Mouse (Mus musculus): Measurements from ENCODE around the gene Olfr695.
"Not testable (repeated sequence)": the region's sequence is repeated elsewhere in the genome, so short reads cannot be mapped to it uniquely, and the experiment has no call there.

Olfr695 gene

DNA sequence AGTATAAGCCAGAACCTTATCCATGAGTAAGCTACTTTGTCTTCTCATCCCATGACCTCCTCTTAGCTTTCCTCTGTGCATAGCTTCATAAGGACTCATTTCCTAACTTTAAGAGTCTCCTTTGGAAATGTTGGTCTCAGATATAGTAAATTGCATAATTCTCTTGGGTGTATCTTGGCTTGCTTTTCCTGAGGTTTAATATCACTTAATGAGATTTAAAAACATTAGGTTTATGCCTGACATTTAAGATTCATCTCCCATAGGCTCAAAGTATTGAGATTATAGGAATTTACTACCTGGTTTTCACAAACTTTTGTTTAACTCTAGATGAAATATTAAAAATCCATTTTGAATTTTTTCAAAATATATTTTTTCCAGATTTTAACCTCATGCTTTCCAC lies at the start of gene Olfr695:
Olfr695 (minus strand) TSS at position 101 of the 400 bp plus-strand sequence.
- DNase-seq = no peak

DNA sequence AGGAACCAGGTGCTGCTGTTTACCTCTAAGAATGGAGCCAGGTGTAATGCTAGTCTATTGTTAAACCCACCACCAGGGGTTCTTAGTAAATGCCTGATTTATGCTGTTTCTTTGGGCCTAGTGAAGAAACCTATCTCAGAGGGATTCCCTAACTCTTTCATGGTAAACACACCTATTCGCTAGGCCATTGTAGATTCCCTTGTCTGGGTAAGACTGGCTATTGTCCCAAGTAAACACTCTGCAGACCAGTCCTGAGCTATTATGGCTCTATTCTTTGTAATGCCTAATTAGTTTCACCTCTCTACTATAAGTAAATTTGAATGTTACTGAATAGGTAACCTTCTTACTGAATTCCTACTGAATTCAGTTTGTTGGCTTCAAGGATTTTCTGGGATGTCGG lies 44.8 kb upstream of the Olfr695 start:
- DNase-seq = not testable (repeated sequence)

DNA sequence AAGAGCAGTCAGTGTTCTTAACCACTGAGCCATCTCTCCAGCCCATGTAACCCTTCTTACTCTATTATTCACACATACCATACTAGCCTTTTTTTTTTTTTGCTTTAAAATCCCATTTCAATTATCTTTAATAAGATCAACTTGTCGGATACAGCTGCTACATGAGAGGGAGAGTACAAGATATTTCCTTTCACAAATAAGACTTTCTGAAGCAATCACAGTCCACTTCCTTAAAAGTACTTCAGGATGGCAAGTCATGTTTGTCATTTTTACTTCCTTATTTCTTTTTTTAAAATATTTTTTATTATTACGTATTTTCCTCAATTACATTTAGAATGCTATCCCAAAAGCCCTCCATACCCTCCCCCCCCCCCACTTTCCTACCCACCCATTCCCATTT lies 42.6 kb upstream of the Olfr695 start:
- no peak for DNase-seq

GRCm38 (mm10) chr7:106755297-106755696 lies 39.1 kb upstream of the Olfr695 start, which contains the start of gene Olfr698:
TSS of gene Olfr698 (minus strand) at chr7:106755397.
- no peak for DNase-seq

DNA sequence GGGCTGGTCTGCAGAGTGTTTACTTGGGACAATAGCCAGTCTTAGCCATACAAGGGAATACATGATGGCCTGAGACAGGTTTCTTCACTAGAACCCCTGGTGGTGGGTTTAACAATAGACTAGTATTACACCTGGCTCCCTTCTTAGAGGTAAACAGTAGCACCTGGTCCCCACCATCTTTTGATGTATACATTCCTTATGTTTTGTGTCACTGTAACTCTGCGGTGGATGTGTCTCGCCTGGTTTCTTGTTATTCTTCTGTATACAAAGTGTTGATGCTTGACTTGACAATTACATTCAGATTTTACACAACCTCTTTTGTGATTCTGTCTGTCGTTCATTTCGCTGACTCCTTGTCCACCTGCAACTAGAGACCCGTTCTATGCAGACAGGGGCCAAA lies 29.6 kb upstream of the Olfr695 start:
- DNase-seq = no peak

DNA sequence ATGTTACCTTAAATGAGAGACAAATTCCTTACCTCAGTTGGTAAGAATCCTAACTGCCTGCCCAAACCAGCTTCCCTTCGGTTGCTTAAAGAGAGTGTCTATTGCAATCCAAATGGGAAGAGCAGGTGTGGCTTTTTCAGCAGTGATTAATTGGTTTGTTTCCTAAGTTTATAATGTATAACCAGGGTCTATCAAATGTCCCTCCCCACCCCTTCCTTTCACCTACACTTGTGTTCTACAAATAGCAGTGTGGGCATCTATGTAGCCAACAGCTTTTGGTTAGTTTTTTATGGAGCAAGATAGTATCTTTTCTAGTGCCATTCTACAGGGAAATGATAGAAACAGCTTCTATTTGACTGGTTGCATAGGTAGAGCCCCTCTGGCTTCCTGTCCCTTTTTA lies 26.1 kb upstream of the Olfr695 start, which contains the start of gene Olfr697:
Olfr697 (minus strand) TSS at position 101 of the 400 bp plus-strand sequence.
- DNase-seq = no peak

DNA sequence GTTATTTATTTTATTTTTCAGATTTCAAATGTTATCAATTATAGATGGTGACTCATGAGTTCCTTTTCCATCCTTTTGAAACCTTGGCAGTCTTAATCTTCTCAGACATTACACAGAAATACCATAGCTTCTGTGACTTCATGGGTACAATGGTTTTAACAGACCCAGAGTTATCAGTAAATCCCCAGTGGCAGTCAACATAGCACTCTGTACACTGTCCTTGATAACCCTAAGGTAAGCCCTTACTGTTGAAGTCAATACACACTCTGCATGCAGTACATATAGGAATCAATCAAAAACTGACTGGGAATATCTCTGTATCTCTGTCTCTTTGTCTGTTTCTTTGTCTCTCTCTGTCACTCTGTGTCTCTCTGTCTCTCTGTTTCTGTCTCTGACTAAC lies 20.8 kb upstream of the Olfr695 start:
- no peak for DNase-seq

DNA sequence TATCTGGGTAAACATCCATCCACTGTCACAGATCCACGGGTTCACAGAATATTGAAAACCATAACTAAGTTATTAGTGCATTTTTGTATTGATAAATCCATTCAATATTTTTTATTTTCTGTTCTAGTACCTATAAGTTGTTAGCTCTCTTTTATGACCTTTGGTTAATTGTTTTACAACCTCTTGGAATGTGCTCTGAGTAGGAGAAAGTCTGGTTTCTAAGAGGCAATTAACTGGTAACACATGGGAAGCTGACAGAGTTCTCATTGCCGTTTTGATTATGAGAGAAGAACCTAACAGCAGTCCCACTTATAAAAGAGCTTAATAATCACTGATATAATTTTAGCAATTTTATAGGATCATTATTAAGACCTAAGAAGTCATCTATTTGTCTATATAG lies 17.5 kb upstream of the Olfr695 start:
- DNase-seq = no peak

DNA sequence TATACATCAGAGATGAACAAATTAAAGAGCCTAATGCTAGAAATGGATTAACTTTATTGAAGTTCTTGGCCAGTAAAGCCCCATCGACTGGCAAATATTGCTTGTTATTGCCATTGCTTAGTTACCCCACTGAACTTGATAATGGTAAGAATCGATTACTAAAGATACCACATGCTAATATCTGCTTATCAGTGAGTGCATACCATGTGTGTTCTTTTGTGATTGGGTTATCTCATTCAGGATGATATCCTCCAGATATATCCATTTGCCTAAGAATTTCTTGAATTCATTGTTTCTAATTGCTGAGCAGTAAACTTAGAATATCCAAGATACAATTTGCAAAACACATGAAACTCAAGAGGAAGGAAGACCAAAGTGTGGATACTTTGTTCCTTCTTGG lies 9.5 kb upstream of the Olfr695 start:
- DNase-seq = not testable (repeated sequence)

DNA sequence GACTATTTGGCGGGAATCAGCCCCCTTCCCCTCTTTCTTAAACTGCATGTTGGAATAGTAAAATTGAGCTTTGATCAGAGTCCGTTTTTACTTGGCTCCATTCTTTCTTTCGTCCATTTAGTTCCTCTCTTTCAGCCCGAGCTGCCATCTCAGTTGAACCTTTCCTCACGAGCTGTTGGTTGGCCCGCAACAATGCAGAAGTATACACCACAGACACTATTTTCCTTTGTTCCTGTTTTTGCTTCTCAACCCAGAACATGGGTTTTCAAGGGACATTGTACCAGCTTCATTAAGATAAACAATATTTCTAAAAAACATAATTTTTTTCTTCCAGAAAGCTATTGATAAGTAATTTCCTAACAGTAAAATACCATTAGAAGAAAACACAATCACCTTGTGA lies 4.7 kb downstream of the Olfr695 start:
- no peak for DNase-seq

DNA sequence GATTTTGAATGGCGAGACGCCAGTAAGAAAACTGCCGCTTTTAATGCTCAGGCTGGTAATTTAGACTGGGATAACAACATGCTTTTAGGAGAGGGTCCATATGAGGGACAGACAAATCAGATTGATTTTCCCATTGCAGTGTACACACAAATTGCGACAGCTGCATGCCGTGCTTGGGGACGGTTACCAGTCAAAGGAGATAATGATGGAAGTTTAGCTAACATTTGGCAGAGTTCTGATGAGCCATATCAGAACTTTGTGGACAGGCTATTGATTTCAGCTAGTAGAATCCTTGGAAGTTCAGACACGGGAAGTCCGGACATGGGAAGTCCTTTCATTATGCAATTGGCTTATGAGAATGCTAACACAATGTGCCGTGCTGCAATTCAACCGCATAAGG lies 8.5 kb downstream of the Olfr695 start:
- DNase-seq = not testable (repeated sequence)

DNA sequence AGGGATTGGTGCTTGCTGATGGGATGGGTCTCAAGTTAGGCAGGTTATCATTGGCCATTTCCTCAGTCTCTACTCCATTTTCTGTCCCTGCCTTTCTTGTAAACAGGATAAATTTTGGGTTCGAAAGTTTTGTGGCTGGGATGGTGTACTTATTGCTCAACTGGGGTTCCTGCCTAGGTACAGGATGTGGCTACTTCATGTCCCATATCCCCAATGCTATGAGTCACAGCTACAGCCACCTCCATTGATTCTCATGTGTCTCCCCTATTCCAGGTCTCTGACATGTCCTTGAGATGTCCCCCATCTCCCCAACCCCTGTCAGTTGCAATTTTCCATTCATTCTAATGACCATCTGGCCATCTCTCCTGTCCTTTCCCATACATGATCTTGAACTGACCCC lies 19.3 kb downstream of the Olfr695 start:
- DNase-seq = no peak

DNA sequence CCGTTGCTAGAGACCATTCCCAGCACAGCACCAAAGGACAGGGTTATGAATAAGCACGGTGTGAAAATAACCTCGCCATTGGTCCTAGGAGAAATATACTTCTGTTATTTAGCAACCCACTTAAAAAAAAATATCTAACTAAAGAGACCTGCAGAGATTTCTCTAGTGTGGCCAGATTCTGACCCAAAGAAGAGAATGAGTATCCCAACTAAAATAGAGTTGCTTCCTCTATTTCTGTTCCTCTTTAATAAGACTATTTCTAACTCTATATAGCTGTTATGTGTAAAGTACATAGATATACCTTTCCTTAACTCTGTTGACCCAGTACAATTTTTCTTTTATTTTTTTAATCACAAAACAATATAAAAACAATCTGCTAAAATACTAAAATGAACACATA lies 23.2 kb downstream of the Olfr695 start:
- DNase-seq = no peak

- no peak for DNase-seq
Measured at GRCm38 (mm10) chr7:106691714-106692113, 24.5 kb downstream of the Olfr695 start, which contains the start of gene Olfr694. TSS of gene Olfr694 (minus strand) at chr7:106691814.

DNA sequence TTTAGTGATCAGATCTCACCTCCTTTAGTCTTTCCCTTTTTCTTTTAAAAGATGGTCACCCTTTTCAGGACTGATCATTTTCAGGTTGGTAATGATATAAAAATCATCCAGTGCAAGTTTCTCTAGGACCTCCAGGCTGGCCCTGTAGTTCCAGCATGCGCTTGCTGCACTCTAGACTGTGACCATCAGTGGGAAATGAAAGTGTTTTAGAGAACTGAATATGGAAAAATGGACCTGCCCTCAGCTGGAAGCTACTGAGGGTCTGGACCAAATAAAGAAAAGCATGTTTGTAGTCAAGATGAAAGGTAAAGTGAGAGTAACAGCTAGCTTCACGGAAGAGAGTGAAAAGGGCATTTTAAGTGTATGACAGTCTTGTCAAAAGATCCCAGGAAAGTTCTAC lies 30.8 kb downstream of the Olfr695 start:
- DNase-seq = no peak

- DNase-seq = no peak
Measured at GRCm38 (mm10) chr7:106680484-106680883, 35.7 kb downstream of the Olfr695 start, which contains the start of gene Olfr693. TSS of gene Olfr693 (minus strand) at chr7:106680584.

Data from cerebellum, adult 18-20 months (tissue).